Mouse (Mus musculus) liver, embryonic 14.5 days (tissue): ENCODE data around the gene Ppp1r12b.

ENCODE experiments used
- CTCF ChIP-seq: IDR thresholded peaks from 2 replicates; pipeline ENCODE4 v1.5.1; 2016; ENCODE audit warnings: antibody characterized with exemption, low read depth, control low read depth
- EP300 ChIP-seq: IDR thresholded peaks from 2 replicates; pipeline ENCODE4 v1.6.1; 2016; ENCODE audit warnings: antibody characterized with exemption, low read depth

GRCm38 (mm10) chr1:134866426-134866825 is 89.3 kb downstream of the Ppp1r12b start:
- TF ChIP-seq CTCF = no peak
- no peak for TF ChIP-seq EP300
